Comparison of ENCODE assay signal across 30 mouse cellular contexts in the genomic region with DNA sequence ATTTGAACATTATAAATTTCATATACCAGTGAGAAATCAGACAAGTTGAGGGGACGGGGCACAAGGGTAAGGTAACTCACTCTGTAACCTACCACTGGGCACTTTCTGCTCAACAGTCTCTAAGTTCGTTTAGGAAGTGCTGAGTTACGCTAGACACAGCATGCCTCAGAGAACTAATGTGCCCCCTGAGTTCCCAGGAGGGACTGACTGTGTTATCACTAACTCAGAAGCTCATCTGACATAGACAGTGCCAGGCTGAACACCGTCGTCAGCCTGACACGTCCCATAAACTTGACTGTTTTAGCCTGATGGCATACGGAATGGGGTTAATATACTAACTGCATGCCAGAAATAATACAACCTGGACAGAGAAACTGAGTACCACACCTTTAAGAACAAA. TPM values are rescaled to one million over a fixed set of nuclear protein-coding genes. Genes with fewer than 3 reads are reported as not detected.
"Had no signal": no experiment of that assay in that cellular context is flagged by ENCODE, and none has a peak within 500 bp of the region (broad histone marks: within the 10 kb centered on the region; RNA-seq: fewer than 3 reads in every experiment).

No protein-coding gene starts in this region.

- H3K27me3 ChIP-seq: lung, embryonic 15.5 days; megakaryocyte, embryonic 14.5 days; stomach, embryonic 15.5 days had no signal

- H3K9me3 ChIP-seq: lung, embryonic 15.5 days; megakaryocyte, embryonic 14.5 days; stomach, embryonic 15.5 days had no signal

- DNase-seq: kidney, adult 2 months; kidney, postnatal 25 days; layer of hippocampus, adult 9-11 months; layer of hippocampus, postnatal 36 days; lung, adult 18-20 months; lung, postnatal 10 days; lung, postnatal 36 days; midbrain, embryonic 14.5 days; right cerebral cortex, postnatal 14 days; right cerebral cortex, postnatal 4 days; spleen, adult 18-20 months; thymus, adult 18-20 months; thymus, postnatal 4 days had no signal

- H3K4me2 ChIP-seq: lung, embryonic 15.5 days; midbrain, embryonic 11.5 days; stomach, embryonic 15.5 days had no signal

- H3K4me1 ChIP-seq: lung, embryonic 15.5 days; stomach, embryonic 15.5 days had no signal

- ATAC-seq: intestine, postnatal 0 days had no signal

- H3K9ac ChIP-seq: lung, embryonic 15.5 days; stomach, embryonic 15.5 days had no signal

- H3K27ac ChIP-seq: kidney, postnatal 0 days; layer of hippocampus, adult 2 months; left cerebral cortex, adult 2 months; lung, embryonic 15.5 days; stomach, embryonic 15.5 days had no signal

- H3K4me3 ChIP-seq: layer of hippocampus, adult 2 months; left cerebral cortex, adult 2 months; lung, embryonic 15.5 days; megakaryocyte, embryonic 14.5 days; stomach, embryonic 15.5 days had no signal

RNA-seq across cellular contexts. Expression of a gene that starts 15.0 kb away (rescaled TPM):
- total RNA-seq: layer of hippocampus, adult 2 months; layer of hippocampus, postnatal 36 days; left cerebral cortex, adult 2 months; left cerebral cortex, postnatal 10 days; left cerebral cortex, postnatal 36 days; midbrain, postnatal 0 days had no signal
- polyA plus RNA-seq: intestine, embryonic 14.5 days; intestine, postnatal 0 days; kidney, adult 2 months; kidney, embryonic 14.5 days; kidney, postnatal 0 days; large intestine, adult 2 months; limb, embryonic 11.5 days; limb, embryonic 14.5 days; lung, embryonic 15.5 days; midbrain, embryonic 11.5 days; neural tube, embryonic 11.5 days; stomach, embryonic 15.5 days had no signal
